Mouse (Mus musculus) thymus, adult 2 months (tissue): ENCODE data around the gene Fam53b.

Source experiments
- CTCF ChIP-seq: fragments of 200-500 bp; IDR thresholded peaks from 2 replicates; pipeline ENCODE4 v1.5.1; 2012; ENCODE audit warnings: mild to moderate bottlenecking, control low read depth, low read length, moderate library complexity, borderline replicate concordance; ENCODE audit not compliant: control insufficient read depth, poor library complexity, insufficient read depth; ENCODE audit errors: extremely low read depth
- POLR2A ChIP-seq: fragments of 200-500 bp; IDR thresholded peaks from 2 replicates; pipeline ENCODE4 v1.6.1; 2012; ENCODE audit warnings: mild to moderate bottlenecking, low read length, control low read depth, moderate library complexity; ENCODE audit not compliant: control insufficient read depth, poor library complexity, insufficient read depth; ENCODE audit errors: extremely low read depth

- TF ChIP-seq POLR2A (no peak), CTCF (no peak)
These were observed 89.1 kb downstream of the Fam53b start for GRCm38 (mm10) chr7:132724501-132725062.
